Mouse (Mus musculus) embryo, embryonic 11.5 days (tissue): ENCODE data around the gene Rab29.
"Not testable (repeated sequence)": the region's sequence is repeated elsewhere in the genome, so short reads cannot be mapped to it uniquely, and the experiment has no call there.

Experiments
- DNase-seq: peaks from one replicate; pipeline ENCODE4 v3.0.0-alpha.2; 2012; ENCODE audit warnings: low read depth, low spot score

The Rab29 gene

DNA sequence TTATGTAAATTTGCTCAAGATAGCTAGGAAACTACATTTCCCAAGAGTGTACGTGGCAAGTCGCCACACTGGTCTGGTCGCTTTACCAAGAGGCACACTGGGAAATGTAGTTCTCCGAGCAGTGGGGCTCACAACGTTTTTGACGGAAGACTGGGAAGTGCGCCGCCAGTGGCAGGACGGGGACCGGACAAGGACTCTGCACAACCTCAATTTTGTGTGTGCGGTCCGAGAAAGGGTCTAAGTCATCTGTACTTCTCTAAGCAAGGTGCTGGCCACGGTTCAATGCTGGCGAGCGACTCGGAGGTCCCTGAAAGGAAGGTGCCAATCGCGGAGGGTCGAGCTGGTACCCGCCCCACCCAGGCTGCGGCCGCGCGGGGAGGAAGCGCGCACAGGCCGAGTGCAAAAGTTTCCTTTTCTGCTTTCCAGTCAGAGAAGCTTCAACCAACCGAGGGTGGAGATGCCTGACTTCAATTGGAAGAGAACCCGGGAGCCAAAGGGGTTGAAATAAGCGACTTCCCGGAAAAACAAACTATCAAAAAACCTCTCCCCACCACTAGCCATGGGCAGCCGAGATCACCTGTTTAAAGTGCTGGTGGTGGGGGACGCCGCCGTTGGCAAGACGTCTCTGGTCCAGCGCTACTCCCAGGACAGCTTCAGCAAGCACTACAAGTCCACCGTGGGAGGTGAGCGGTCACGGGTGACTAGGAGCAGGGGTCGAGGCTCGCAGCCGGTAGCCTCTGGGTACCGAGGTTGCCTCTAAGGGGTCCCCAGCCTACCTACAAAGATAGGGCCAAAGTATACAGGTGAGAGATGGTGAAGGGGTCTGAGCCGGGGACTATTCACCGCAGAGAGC is at the start of gene Rab29:
Rab29 (plus strand) TSS at position 132 of the 853 bp plus-strand sequence.
- DNase-seq = peak; percentile 81

DNA sequence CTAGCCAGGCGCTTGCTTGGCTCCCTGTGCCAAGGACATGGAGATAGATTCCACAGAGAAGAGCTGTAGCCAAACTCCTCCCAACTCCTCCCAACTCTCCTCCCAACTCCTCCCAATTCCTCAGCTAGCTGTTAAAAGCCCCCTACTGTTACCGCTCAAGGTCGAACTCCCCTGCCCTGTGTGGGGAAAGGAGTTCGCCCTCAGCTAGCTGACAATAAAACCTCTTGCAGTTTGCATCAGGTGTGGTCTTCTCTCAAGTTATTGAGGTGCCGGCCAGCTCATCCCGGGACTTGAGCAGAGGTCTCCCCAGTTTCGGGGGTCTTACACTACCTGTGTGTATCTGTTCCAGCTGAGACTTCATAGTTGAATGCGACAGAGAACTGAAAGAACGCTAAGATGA is 46.7 kb upstream of the Rab29 start:
- not testable (repeated sequence) for DNase-seq

- DNase-seq = no peak
These were observed 46.1 kb upstream of the Rab29 start for GRCm38 (mm10) chr1:131820887-131821328.

DNA sequence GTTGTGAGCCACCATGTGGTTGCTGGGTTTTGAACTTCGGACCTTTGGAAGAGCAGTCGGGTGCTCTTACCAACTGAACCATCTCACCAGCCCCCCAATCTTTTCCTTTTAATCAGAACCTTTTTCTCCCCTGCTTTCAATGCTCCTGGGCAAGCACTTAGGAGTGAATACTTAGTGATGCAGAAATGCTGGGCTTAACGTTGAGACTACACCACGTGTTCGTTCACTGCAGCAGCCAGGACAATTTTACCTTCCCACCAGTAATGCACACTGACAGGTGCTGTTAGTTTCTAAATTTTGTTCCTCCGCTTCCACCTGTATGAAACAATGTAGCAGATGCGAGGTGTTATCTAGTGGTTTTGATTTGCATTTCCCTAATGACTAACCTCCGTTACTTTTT is 44.7 kb upstream of the Rab29 start:
- DNase-seq = no peak

DNA sequence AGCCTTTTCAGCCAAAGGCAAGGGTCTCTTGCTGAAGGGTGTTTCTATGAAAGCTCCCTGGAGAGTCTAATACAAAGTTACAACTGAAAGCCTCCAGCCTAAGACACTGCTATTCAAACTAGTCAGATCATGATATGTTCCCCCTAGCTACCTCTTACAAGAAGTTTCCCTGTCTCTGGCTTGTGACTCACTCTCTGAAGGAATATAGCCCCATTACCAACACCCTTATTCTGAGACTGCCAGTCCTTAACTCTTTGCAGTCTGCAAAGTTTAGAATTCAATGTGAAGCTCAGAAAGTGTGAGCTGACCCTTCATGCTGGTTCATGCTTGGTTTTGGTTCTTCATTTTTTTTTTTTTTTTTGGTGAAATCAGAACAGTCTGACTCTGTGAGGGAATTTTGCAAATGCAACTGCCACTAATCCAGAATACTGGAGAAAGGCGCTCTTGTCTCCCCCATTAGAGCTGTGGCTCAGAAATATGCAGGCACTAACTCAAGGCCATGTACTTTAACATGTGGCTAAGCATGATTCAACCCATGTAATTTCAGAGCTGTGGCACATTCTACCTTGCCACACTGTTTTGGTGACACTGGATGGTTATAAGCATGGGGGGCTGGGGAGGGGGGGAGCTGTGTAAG is 44.0 kb upstream of the Rab29 start:
- no peak for DNase-seq

GRCm38 (mm10) chr1:131823563-131823962 is 43.5 kb upstream of the Rab29 start:
- no peak for DNase-seq

DNA sequence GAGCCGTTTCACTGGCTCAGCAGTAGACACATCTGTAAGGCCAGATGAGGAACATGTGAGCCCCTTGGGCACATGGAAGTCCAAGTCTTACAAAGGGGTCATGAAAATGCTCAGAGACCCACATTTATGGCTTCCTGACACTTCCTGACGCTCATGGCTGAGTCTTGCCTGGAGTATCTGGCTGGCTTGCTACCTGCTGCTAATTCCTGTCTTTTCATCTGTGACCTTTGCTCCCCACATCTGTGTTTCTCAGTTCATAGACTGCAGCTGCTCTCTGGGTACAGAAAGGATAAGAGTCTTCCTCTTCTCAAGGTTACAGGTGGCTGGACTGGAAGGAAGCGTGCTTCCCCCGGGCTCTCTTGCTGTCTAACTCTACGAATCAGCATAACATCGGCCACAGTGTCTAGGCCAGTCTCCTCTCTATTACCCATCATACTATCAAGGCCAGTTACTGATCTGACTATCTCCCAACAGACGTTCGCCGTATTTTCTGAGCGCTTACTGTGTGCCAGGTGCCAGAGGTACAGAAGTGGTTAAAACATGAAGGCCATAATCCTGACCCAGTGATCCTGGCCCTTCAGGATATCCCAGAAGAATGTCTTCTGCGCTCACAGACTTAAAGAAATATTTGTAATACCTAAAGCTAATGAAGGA is 42.4 kb upstream of the Rab29 start:
- DNase-seq = no peak

DNA sequence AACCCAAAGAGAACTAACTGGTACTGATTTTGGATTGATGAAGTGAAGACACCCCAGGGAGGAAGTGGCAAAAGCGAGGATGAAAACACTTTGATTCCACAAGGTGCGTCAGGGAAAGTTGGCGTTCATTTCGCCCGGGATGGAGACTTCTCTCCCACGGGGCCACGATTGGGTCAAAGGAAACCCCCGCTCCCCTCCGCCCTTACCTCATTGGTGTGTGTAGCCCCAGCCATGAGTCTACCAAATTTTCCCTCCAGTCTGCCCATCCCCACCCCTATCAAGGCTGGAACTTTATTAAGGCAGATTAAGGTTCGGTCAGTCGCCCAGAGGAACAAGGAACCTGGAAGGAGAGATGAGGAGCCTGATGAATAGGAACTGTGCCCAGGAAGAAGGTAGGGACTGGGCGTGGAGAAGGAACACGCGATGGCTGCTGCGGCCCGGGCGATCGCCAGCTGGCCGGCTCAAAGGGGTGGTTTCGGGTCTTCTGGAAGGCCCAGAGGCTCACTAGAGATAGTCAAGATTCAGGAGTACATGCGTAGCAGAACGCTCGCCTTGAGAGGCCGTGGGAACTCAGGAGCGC is 39.7 kb upstream of the Rab29 start, which contains the start of gene Slc41a1:
Slc41a1 (plus strand) TSS at position 287 of the 580 bp plus-strand sequence.
- DNase-seq = no peak

DNA sequence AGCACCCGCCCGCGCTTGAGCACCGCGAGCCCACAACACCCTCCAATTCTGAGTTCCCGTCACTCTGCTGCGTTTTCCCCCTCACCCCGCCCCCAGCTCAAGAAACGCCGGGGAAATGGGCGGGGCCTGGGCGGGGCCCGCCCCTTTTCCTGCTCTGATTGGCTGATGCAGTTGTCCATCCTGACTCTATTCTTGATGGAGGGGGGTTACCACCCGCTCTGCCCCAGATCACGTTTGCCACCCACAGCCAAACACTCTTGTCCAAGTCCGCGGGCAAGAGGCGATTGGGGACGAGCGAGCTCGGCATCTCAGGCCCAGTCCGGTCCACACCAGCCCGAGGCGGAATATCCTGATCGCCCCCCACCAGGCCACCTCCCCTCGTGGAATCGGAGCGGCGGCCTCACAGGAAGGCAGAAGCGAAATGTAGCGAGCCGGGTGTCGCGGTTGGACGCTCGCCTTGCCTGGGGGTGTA is 39.2 kb upstream of the Rab29 start:
- peak; percentile 93 for DNase-seq

GRCm38 (mm10) chr1:131828297-131829126 is 38.5 kb upstream of the Rab29 start:
- DNase-seq = peak; percentile 43

- DNase-seq = no peak
These were observed 37.7 kb upstream of the Rab29 start for GRCm38 (mm10) chr1:131829279-131829678.

DNA sequence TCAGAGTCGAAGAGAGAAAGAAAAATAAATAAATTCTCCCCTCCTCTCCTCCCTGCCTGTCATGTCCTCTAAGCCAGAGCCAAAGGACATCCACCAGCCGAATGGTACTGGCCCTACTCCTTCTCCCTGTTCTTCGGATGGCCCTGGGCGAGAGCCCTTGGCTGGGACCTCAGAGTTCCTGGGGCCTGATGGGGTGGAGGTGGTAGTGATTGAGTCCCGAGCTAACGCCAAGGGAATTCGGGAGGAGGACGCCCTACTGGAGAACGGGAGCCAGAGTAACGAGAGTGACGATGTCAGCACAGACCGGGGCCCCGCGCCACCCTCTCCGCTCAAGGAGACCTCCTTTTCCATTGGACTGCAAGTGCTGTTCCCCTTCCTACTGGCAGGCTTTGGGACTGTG is 36.5 kb upstream of the Rab29 start:
- no peak for DNase-seq

GRCm38 (mm10) chr1:131830971-131831641 is 35.9 kb upstream of the Rab29 start:
- DNase-seq = no peak

DNA sequence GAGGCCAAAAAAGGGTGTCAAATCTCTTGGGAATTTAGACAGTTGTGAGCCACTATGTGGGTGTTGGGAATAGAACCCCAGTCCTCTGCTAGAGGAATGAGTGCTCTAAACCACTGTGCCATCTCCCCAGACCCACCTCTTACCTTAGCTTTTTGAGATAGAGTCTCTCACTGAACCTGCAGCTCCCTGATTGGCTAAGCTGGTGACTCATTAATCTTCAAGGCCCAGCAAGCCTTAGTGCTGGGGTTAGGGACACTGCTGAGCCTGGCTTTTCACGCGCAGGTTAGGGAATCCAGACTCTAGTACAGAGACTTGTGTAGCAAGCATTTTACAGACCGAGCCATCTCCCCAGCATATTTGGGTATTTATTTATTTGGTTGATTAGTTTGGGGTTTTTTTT is 30.0 kb upstream of the Rab29 start:
- DNase-seq = no peak

- no peak for DNase-seq
These were observed 28.5 kb upstream of the Rab29 start for GRCm38 (mm10) chr1:131838542-131838941.

- DNase-seq = no peak
These were observed 27.7 kb upstream of the Rab29 start for GRCm38 (mm10) chr1:131839279-131839678.

- DNase-seq = no peak
These were observed 24.8 kb upstream of the Rab29 start for GRCm38 (mm10) chr1:131842221-131842620.

DNA sequence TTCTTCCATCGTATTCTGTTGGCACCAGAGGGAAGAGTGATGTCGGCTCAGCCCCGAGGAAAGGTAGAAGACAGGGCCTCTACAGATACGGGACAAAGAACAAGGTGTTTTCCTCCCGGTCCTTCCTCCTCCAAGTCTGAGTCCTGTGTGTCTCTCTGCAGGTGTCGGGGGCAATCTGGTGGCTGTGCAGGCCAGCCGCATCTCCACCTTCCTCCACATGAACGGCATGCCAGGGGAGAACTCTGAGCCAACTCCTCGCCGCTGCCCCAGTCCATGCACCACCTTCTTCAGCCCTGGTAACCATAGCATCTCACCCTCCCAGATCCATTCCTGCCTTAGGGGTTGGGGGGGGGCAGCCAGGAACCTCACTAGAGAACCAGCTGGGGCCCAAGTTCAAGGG is 23.3 kb upstream of the Rab29 start:
- DNase-seq = no peak

- DNase-seq = no peak
These were observed 22.1 kb upstream of the Rab29 start for GRCm38 (mm10) chr1:131844883-131845282.

DNA sequence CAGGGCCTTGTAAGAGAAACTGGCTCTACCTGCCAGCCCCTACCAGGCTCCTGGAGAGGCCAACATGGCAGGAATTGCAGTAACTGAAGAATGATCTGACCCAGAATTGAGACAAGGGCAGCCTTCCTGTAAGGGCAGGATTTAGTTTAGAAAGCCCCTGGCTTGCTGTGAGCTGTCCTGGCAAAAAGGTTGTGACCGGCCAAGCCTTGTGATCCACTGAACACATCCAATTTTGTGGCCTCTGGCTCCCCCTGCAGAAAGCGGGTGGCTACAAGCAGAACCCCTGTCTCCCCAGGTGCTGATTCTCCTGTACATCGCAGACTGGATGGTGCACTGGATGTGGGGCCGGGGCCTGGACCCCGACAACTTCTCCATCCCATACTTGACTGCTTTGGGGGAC is 20.8 kb upstream of the Rab29 start:
- DNase-seq = no peak
